Mouse (Mus musculus): Measurements from ENCODE around the gene Foxf1.

Foxf1 gene

GRCm38 (mm10) chr8:121084210-121084951 is at the start of gene Foxf1:
TSS of gene Foxf1 (plus strand) at chr8:121084386.
- DNase-seq (ENCODE audit: low spot score): no peak

- no peak for DNase-seq (ENCODE audit: low spot score)
Observed at GRCm38 (mm10) chr8:121035611-121036010, 48.6 kb upstream of the Foxf1 start.

GRCm38 (mm10) chr8:121043719-121044440 is 40.3 kb upstream of the Foxf1 start:
- DNase-seq (ENCODE audit: low spot score): no peak

GRCm38 (mm10) chr8:121047441-121047840 is 36.7 kb upstream of the Foxf1 start:
- DNase-seq (ENCODE audit: low spot score): no peak

GRCm38 (mm10) chr8:121058081-121058480 is 26.1 kb upstream of the Foxf1 start:
- DNase-seq (ENCODE audit: low spot score): no peak

- DNase-seq (ENCODE audit: low spot score): peak; percentile 38
Observed at GRCm38 (mm10) chr8:121059098-121059497, 25.1 kb upstream of the Foxf1 start.

- no peak for DNase-seq (ENCODE audit: low spot score)
Observed at GRCm38 (mm10) chr8:121062521-121062920, 21.7 kb upstream of the Foxf1 start.

- DNase-seq (ENCODE audit: low spot score): no peak
Observed at GRCm38 (mm10) chr8:121063649-121064048, 20.5 kb upstream of the Foxf1 start.

- no peak for DNase-seq (ENCODE audit: low spot score)
Observed at GRCm38 (mm10) chr8:121071454-121071853, 12.7 kb upstream of the Foxf1 start.

GRCm38 (mm10) chr8:121072406-121073130 is 11.6 kb upstream of the Foxf1 start:
- no peak for DNase-seq (ENCODE audit: low spot score)

- DNase-seq (ENCODE audit: low spot score): no peak
Observed at GRCm38 (mm10) chr8:121073174-121074107, 10.7 kb upstream of the Foxf1 start.

GRCm38 (mm10) chr8:121074108-121074847 is 9.9 kb upstream of the Foxf1 start:
- no peak for DNase-seq (ENCODE audit: low spot score)

- no peak for DNase-seq (ENCODE audit: low spot score)
Observed at GRCm38 (mm10) chr8:121074848-121075145, 9.4 kb upstream of the Foxf1 start.

GRCm38 (mm10) chr8:121075936-121076335 is 8.2 kb upstream of the Foxf1 start:
- DNase-seq (ENCODE audit: low spot score): no peak

GRCm38 (mm10) chr8:121076555-121076954 is 7.6 kb upstream of the Foxf1 start:
- DNase-seq (ENCODE audit: low spot score): no peak

- DNase-seq (ENCODE audit: low spot score): no peak
Observed at GRCm38 (mm10) chr8:121078721-121079120, 5.5 kb upstream of the Foxf1 start.

GRCm38 (mm10) chr8:121079201-121079600 is 5.0 kb upstream of the Foxf1 start:
- DNase-seq (ENCODE audit: low spot score): no peak

- DNase-seq (ENCODE audit: low spot score): no peak
Observed at GRCm38 (mm10) chr8:121079944-121080343, 4.2 kb upstream of the Foxf1 start.

- no peak for DNase-seq (ENCODE audit: low spot score)
Observed at GRCm38 (mm10) chr8:121080361-121081090, 3.7 kb upstream of the Foxf1 start.

GRCm38 (mm10) chr8:121081398-121081797 is 2.8 kb upstream of the Foxf1 start:
- no peak for DNase-seq (ENCODE audit: low spot score)
